11 mouse cellular contexts compared by ENCODE assay signal in the genomic region with DNA sequence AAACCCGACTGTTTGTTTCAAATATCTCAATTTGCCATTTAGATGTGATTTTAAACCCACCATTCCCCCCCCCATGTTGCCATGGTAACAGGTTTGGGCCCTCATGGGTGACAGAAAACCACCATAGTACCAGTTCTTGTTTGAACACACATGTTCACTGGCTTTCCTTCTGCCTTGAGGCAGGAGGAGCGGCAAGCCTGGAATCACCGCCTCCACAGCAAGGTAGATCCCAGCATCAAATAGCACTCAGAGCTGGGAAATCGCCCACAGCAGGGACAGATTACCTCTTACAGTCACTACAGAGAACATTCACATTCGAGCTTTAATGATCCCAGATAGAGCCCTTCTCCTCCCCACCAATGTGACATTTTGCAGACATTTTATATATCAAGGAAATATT.
DNase-seq lines count a peak whose midpoint lies in the region; ATAC-seq lines count a peak whose summit lies in the region.
"Had no signal": no experiment of that assay in that cellular context is flagged by ENCODE, and none has a peak within 500 bp of the region (broad histone marks: within the 10 kb centered on the region; RNA-seq: fewer than 3 reads in every experiment).

No protein-coding gene starts in this region.

- ATAC-seq in frontal cortex, adult (ENCODE audit: low TSS enrichment): peak; percentile 74
- ATAC-seq in granulocyte monocyte progenitor cell, adult 5-6 weeks (replicated peaks; ENCODE audit: poor library complexity, severe bottlenecking): no peak
- ATAC-seq: activated CD4-positive, CD25-positive, alpha-beta regulatory T cell, adult 4 months had no signal

- no peak for DNase-seq in frontal cortex, postnatal 10 days (ENCODE audit: low spot score in 2 of 2)
- DNase-seq in right cerebral cortex, postnatal 25 days: peak; percentile 22
- DNase-seq in right cerebral cortex, adult 18-20 months: no peak
- DNase-seq in layer of hippocampus, postnatal 14 days (ENCODE audit: low spot score in 2 of 2): peak; percentile 57 to 69
- DNase-seq in left cerebral cortex, adult 8-10 months (ENCODE audit: low spot score in 2 of 2): no peak
- DNase-seq in adrenal gland, postnatal 36 days: no peak
- DNase-seq: gastrocnemius, adult 2 months; kidney, postnatal 4 days had no signal

Comparison
In these comparisons a context has a peak if more than half of its experiments do, and no peak if none do; other contexts are left out.
1. DNase-seq: peak in right cerebral cortex, postnatal 25 days (single experiment) and layer of hippocampus, postnatal 14 days (2 of 2); none in frontal cortex, postnatal 10 days (0 of 2), right cerebral cortex, adult 18-20 months (single experiment), left cerebral cortex, adult 8-10 months (0 of 2) and adrenal gland, postnatal 36 days (0 of 2).